In the genomic region with DNA sequence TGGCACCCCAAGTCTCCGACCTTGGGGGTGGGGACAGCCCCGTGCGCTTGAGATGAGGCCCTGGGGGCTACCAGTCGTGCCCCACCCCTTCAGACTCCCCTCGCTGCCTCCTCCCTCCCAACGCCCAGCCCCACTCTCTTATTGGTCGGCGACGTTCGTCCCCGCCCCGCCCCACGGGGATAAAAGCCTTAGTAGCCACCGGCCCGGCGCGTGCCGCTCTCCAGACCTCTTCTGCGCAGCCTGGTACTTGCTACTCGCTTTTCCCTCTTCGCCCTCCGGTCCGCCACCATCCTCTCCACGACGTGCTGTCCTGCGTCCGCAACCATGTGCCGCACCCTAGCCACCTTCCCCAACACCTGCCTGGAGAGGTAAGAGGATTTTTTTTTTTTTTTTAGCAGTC, we compare ENCODE assay signal across 8 mouse cellular contexts. TPM values are rescaled to one million over a fixed set of nuclear protein-coding genes. Genes with fewer than 3 reads are reported as not detected.
DNase-seq lines count a peak whose midpoint lies in the region; ATAC-seq lines count a peak whose summit lies in the region.

TSS of gene Rgs16 (plus strand) at position 205 of the 400 bp plus-strand sequence.

- H3K4me3 ChIP-seq in hindbrain, embryonic 13.5 days, result peak within 1 kb of the TSS; percentile 49

- H3K4me1 ChIP-seq in hindbrain, embryonic 13.5 days (replicated peaks), result peaks cover 78% of the 10 kb centered on the region

- H3K36me3 ChIP-seq in hindbrain, embryonic 13.5 days, result peaks cover 6% of the 10 kb centered on the region

- H3K9ac ChIP-seq in hindbrain, embryonic 13.5 days, result peak within 1 kb of the TSS; percentile 67

- no peak within 1 kb of the TSS for H3K27ac ChIP-seq in hindbrain, embryonic 13.5 days

- 1% methylated on average over 28 of the region's 28 CpGs for WGBS in hindbrain, embryonic 13.5 days

- H3K9me3 ChIP-seq in hindbrain, embryonic 13.5 days, result no peaks in the 10 kb centered on the region

- H3K4me2 ChIP-seq in hindbrain, embryonic 13.5 days, result peak within 1 kb of the TSS; percentile 76

- DNase-seq in Muller cell, postnatal 12 days (ENCODE audit: inconsistent ontology term), result peak; percentile 98
- peak; percentile 87 for DNase-seq in cerebellum, adult 9-10 months
- peak; percentile 80 for DNase-seq in gastrocnemius, adult 18-20 months (ENCODE audit: low spot score)
- DNase-seq in left cerebral cortex, adult 18-20 months (ENCODE audit: low spot score in 2 of 2), result peak; percentile 58 to 68
- DNase-seq in lung, postnatal 4 days, result peak; percentile 86 to 91
- DNase-seq in right cerebral cortex, adult 18-20 months, result peak; percentile 61
- peak; percentile 62 for DNase-seq in urinary bladder, postnatal 25 days (ENCODE audit: low spot score)

- peaks cover 18% of the 10 kb centered on the region; the same call in 1 of the 2 replicates for H3K27me3 ChIP-seq in hindbrain, embryonic 13.5 days

- peak; percentile 68; the same call in 1 of the 2 replicates for ATAC-seq in hindbrain, embryonic 13.5 days (ENCODE audit: low FRiP score)

RNA-seq across cellular contexts. Expression of gene Rgs16, which starts in this region (rescaled TPM):
- total RNA-seq in gastrocnemius, adult 18-20 months (2021), result under 1 TPM; 0.81 to 0.87 TPM
- polyA plus RNA-seq in hindbrain, embryonic 13.5 days (2015; fragmentation: Nextera tagmentation; extraction: Ambion mirVana), result 21.2 and 26.0 TPM in 2 replicates
- 10 to 100 TPM; 10.3 to 12.6 TPM for total RNA-seq in left cerebral cortex, adult 18-20 months (2021)

Comparison
In these comparisons a context has a peak if more than half of its experiments do, and no peak if none do; other contexts are left out.
1. RNA of gene Rgs16 (total RNA-seq): 10.3 to 12.6 TPM in left cerebral cortex, adult 18-20 months; 0.81 to 0.87 TPM in gastrocnemius, adult 18-20 months; every median in the first group is over 4 times any median in the second.
2. Peak in DNase-seq in gastrocnemius, adult 18-20 months; RNA of the gene not detected or under 1 TPM.
3. Peak in every context shown above with its lines, with median percentiles within 50 percentile points of each other: DNase-seq.